Mouse (Mus musculus): ENCODE measurements around the gene St6gal1.

St6gal1 gene

GRCm38 (mm10) chr16:23223166-23223870, 1.2 kb upstream of the St6gal1 start:
- no peak for DNase-seq (ENCODE audit: low spot score in 2 of 2)

DNA sequence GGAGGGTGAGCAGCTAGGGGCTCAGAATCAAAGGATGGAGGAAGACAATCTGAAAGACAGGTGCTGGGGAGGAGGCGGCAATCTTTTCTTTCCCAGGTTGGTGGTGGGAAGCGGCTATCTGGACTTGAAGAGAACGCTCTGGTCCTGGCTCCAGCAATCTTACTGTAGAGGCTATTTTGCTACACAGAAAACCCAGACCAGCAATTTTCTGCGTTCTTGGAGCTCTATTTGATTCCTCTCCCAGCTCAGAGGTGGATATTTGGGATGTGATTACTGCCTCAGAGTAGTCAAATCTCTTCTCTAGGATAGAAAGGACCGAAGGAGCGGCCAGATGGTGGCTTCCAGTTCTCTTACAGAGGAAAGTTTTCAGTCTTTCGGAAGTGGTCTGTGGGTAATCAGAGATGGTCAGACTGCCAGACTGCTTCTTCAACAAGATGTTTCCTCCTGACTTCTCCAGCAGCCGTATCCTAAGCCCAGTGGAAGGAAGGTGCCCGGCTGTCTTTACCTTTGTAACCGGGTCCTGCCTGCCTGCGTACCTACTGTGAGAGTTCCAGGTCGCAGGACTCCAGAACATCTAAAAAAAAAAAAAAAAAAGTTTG, 570 bp upstream of the St6gal1 start:
- peak in 1 of 2 experiments; percentile 9 for DNase-seq (ENCODE audit: low spot score in 2 of 2)

DNA sequence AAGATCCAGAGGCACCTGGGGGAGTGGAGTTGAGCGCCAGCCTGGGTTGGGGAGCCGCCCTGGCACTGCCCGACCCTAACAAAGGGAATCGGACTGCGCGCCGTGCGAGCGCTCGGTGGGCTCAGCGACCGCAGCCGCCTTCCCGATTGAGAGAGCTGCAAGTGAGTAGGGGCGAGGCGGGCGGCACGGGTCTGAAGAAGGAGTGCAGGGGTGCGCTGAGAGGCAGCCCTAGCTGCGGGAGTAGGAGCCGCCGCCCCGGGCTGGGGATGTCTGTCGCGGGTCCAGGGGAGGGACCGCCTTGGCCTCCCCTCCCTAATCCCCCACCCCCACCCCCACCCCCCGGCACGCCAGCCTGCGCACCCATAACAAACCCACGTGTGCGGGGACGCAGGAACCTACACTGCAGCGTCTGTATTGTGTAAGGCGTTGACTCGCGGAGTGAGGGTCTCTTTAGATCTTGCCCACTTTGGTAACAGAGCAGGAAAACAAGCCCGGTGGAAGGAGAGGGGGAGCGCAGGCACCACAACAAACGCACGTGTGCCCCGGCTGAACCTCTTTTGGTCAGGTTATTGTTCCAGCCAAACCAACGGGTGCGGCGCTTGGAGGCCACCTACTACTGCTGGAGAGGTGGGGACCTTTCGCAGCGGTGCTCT, 655 bp downstream of the St6gal1 start:
- peak in 1 of 2 experiments; percentile 22 for DNase-seq (ENCODE audit: low spot score in 2 of 2)

DNA sequence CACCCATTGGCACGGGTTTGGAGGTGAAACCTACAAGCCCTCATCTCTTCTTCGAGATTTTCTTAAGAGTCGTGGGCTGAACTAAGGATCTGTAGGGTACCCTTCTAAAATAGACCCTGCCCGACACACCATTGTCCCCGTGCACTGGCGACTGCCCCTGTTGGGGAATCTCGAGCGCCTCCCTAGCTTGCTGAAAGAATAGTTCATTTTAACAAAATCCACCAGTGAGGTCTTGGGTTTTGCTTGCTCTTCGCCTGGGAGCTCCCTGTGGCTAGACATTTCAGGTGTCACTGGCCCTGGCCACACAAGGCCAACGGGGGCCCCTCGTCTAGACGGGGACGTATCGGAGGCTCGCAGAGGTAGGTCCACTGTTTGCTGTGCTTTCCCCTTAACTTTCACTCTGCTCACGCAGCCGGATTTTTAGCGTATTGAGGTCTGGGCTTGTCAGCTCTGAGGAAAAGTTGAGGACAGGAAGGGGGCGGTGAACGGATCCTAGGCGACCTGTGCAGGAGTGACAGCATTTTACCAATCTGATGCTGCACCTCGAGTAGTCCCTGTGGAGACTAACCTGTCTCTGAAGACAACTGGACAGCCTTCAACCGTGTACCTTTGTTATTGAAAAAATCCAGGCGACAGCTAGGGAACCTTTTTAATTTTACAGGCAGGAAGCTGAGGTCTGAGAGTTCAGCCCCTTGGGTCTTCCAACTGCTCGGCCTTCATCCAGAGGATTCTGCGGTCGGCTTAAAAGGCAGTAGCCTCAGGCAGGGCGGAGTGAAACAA, 1.5 kb downstream of the St6gal1 start:
- DNase-seq (ENCODE audit: low spot score in 2 of 2) = peak in 1 of 2 experiments; percentile 48

DNA sequence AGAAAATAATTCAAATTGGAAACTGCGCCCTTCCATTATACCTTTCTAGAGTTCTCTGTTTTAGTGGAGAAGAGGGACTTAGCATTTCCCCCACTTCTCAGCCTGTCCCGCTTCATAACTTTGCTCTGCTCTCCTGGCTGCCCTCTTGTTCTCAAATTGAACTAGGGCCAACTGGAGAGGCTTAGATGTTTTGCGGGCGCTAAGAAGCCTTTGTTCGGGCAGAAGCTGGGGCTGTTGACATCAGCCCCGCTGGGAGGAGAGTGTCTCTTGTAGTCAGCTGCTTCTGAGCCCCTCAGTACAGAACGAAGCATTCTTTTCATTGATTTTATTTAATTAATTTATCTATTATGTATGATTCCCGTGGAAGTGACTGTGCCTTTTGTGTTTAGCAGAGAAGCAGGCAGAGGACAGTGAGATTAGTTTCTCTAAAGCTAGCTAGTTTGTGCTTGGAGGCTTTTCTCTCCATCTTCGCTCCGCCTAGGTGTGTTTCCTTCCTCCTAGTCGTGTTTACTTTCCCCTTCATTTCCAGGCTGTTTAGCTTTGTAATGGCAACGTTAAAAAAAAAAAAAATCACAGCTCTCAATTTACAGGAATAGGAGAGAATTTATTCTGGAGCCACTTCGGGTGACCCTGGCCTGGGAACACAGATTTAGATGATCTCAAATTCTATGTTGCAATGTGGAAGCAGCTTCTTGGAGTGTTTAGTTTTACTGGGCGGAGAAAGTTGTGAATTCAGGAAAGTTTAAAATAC, 2.2 kb downstream of the St6gal1 start:
- DNase-seq (ENCODE audit: low spot score in 2 of 2) = peak in 1 of 2 experiments; percentile 14

GRCm38 (mm10) chr16:23227851-23228250, 3.3 kb downstream of the St6gal1 start:
- no peak for DNase-seq (ENCODE audit: low spot score in 2 of 2)

DNA sequence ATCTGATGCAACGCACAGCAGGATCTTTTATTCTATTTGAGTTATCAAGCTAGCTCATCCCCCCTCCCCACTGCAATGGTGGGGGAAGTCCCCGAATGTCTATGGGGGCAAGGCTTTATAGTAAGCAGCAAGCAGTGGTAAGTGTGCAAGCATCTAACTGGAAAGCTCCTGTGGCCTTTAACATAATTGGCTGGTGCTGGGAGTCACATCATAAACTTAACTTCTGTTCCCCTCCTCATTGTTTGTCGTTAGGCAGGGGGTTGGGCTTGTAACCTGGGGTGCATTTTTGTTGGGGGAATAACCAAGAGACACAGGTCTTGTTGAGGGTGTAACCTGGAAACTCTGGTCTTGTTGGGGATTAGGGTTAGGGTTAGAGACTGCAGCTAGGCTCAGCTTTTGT, 3.9 kb downstream of the St6gal1 start:
- DNase-seq (ENCODE audit: low spot score in 2 of 2) = no peak

- no peak for DNase-seq (ENCODE audit: low spot score in 2 of 2)
Observed at GRCm38 (mm10) chr16:23229945-23230344, 5.4 kb downstream of the St6gal1 start.

GRCm38 (mm10) chr16:23231168-23231567, 6.6 kb downstream of the St6gal1 start:
- no peak for DNase-seq (ENCODE audit: low spot score in 2 of 2)

DNA sequence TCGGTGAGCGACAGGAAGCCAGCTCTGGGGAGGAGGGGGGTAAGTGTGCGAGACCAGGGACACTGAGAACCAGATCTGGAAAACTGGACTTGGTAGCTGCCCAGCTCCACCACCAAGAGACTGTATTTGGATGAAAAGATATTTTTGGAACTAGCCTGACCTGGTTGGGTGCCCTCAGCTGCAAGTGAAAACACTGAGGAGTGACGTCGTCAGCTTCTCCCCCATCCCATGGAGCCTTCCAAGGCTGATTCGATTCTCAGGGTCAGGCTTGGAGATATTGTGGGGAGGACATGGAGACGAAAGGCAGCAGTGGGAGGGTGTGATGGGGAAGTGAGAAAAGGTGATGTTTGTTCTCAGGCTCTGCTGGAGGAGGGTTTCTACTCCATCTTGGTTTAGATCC, 8.2 kb downstream of the St6gal1 start:
- no peak for DNase-seq (ENCODE audit: low spot score in 2 of 2)

GRCm38 (mm10) chr16:23233496-23233895, 9.0 kb downstream of the St6gal1 start:
- no peak for DNase-seq (ENCODE audit: low spot score in 2 of 2)

DNA sequence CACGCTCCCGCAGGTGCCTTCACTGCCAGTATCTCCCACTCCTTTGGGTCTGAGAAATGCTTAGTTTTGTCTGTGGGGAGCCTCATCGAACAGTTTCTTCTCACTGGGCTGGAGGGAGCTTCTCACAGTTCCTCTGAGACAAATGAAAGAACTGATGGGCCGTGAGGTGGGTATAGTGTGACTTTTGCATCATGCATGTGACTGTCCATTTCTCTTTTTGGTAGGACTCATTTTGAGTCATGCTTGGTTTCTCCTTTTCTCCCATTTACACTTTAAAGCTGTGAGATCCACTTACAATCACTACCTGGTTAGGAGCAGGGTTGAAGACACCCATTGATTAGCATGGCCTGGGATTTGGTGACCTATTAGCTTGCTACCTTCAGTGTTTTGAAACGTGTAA, 10.0 kb downstream of the St6gal1 start:
- DNase-seq (ENCODE audit: low spot score in 2 of 2) = no peak

DNA sequence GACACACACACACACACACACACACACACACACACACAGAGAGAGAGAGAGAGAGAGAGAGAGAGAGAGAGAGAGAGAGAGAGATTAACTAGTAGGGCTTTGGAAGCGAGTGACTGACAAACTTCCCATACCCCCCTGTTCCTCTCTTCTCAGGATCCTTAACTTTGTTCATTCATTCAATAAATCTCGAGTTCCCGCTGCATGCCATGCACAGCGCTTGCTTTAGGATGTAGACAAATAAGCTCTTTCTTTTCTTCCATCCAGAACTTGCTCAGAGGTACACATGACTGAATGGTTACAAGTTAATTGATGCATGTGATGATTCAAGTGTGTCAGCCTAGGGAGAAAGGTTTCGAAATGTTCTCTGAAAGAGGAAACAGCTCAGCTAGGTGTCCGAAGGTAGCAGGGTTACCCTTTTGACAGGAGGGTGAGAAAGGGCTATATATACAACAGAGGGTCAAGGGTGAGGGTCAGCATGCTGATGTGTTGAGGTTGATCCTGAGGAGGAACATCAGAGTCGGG, 10.7 kb downstream of the St6gal1 start:
- no peak for DNase-seq (ENCODE audit: low spot score in 2 of 2)

GRCm38 (mm10) chr16:23239583-23239982, 15.0 kb downstream of the St6gal1 start:
- no peak for DNase-seq (ENCODE audit: low spot score in 2 of 2)

GRCm38 (mm10) chr16:23240049-23240949, 15.8 kb downstream of the St6gal1 start:
- peak; percentile 76 to 79 for DNase-seq (ENCODE audit: low spot score in 2 of 2)

GRCm38 (mm10) chr16:23240950-23241259, 16.4 kb downstream of the St6gal1 start:
- DNase-seq (ENCODE audit: low spot score in 2 of 2) = no peak

GRCm38 (mm10) chr16:23243726-23244425, 19.3 kb downstream of the St6gal1 start:
- DNase-seq (ENCODE audit: low spot score in 2 of 2) = no peak

DNA sequence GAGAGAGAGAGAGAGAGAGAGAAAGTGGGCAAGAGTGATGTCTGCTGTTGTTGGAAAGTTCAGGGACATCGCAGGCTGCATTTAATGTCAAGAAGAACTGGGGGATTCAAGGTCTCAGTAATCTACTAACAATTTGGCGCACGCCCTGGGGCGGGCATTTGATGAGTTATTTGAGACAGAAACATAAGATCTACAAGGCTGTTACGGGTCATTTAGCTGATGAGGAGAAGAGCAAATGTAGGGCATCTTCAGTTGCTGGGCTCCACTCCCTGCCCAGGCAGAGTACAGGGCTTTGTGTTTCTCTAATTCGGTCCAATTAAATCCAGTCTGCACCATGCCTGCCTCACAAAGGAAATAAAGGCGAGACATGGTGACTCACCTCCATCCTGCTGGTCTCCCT, 19.9 kb downstream of the St6gal1 start:
- DNase-seq (ENCODE audit: low spot score in 2 of 2) = no peak

DNA sequence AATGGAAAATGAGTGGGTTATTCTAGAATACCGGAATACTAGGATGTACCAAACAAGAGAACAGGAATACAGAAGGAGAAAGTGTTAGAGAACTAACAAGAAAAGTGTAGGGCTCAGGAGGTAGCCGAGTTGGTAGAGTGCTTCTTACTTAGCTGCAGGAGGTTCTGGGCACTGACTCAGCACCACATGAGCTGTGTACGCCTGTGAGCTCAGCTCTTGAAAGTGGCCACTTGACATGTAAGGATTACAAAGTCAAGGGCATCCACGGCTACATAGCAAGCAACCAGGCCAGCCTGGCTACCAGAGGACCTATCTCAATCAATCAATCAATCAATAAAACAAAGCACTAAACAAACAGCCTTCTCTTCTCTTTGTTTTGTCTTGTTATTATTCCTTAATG, 24.7 kb downstream of the St6gal1 start:
- DNase-seq (ENCODE audit: low spot score in 2 of 2) = no peak

- DNase-seq (ENCODE audit: low spot score in 2 of 2) = no peak
Observed at GRCm38 (mm10) chr16:23249762-23250161, 25.2 kb downstream of the St6gal1 start.
